Mouse (Mus musculus) forebrain, embryonic 13.5 days (tissue): ENCODE results near the gene 4930453N24Rik. TPM values are rescaled to one million over a fixed set of nuclear protein-coding genes. Genes with fewer than 3 reads are reported as not detected.

Experiments
- ATAC-seq: fragments of 200-750 bp; cut with Nextera tagmentation; 2 replicates; pipeline ENCODE4 v1.8.0; 2017
- H3K27ac ChIP-seq: fragments of 300-500 bp; sonication (generic); 2 replicates; pipeline ENCODE4 v1.5.1; 2015; ENCODE audit warnings: inconsistent platforms, mild to moderate bottlenecking, moderate library complexity
- H3K27me3 ChIP-seq: fragments of 300-500 bp; sonication (generic); 2 replicates; pipeline ENCODE4 v1.6.1; 2015; ENCODE audit warnings: mild to moderate bottlenecking, inconsistent platforms
- H3K36me3 ChIP-seq: fragments of 300-500 bp; sonication (generic); 2 replicates; pipeline ENCODE4 v1.6.1; 2015; ENCODE audit warnings: mild to moderate bottlenecking, inconsistent platforms; ENCODE audit not compliant: poor library complexity, severe bottlenecking
- H3K4me1 ChIP-seq: fragments of 300-500 bp; sonication (generic); 2 replicates; pipeline ENCODE4 v1.6.1; 2015; ENCODE audit warnings: inconsistent platforms
- H3K4me2 ChIP-seq: fragments of 300-500 bp; sonication (generic); 2 replicates; pipeline ENCODE4 v1.6.1; 2015; ENCODE audit warnings: inconsistent platforms, mild to moderate bottlenecking, moderate library complexity
- H3K4me3 ChIP-seq: fragments of 300-500 bp; sonication (generic); 2 replicates; pipeline ENCODE4 v1.5.1; 2015; ENCODE audit warnings: mild to moderate bottlenecking, inconsistent platforms
- H3K9ac ChIP-seq: fragments of 300-500 bp; sonication (generic); 2 replicates; pipeline ENCODE4 v1.6.1; 2015; ENCODE audit warnings: mild to moderate bottlenecking, inconsistent platforms
- H3K9me3 ChIP-seq: fragments of 300-500 bp; sonication (generic); replicated peaks from 2 replicates; pipeline ENCODE4 v1.6.1; 2016; ENCODE audit warnings: inconsistent platforms
- WGBS: fragments of 180-500 bp; shearing (Covaris S2); methylation state at CpG from one replicate; pipeline ENCODE4 v1.1.7; 2015; 5-methylcytosine and 5-hydroxymethylcytosine counted together
- polyA plus RNA-seq: library from polyadenylated mRNA; unstranded; fragments of >200 nt; fragmentation: Nextera tagmentation; extraction: Ambion mirVana; gene quantifications from 2 replicates; pipeline ENCODE4 v1.2.1, GENCODE M21; 2015

The 4930453N24Rik gene
- polyA plus RNA-seq = 24.1 TPM in 2 replicates

GRCm38 (mm10) chr16:64770521-64771430 lies at the start of gene 4930453N24Rik:
Gene 4930453N24Rik, minus strand, starts transcription at chr16:64771161.
- peak within 1 kb of the TSS; percentile 81 for H3K27ac ChIP-seq
- H3K27me3 ChIP-seq = no peaks in the 10 kb centered on the region
- H3K36me3 ChIP-seq = peaks cover 13% of the 10 kb centered on the region
- no peaks in the 10 kb centered on the region for H3K9me3 ChIP-seq
- H3K4me3 ChIP-seq = peak within 1 kb of the TSS; percentile 88
- peak; percentile 97 for ATAC-seq
- H3K4me1 ChIP-seq = peaks cover 17% of the 10 kb centered on the region
- H3K9ac ChIP-seq = peak within 1 kb of the TSS; percentile 85
- H3K4me2 ChIP-seq = peak within 1 kb of the TSS; percentile 62
- WGBS = 2% methylated on average over 71 of the region's 72 CpGs

DNA sequence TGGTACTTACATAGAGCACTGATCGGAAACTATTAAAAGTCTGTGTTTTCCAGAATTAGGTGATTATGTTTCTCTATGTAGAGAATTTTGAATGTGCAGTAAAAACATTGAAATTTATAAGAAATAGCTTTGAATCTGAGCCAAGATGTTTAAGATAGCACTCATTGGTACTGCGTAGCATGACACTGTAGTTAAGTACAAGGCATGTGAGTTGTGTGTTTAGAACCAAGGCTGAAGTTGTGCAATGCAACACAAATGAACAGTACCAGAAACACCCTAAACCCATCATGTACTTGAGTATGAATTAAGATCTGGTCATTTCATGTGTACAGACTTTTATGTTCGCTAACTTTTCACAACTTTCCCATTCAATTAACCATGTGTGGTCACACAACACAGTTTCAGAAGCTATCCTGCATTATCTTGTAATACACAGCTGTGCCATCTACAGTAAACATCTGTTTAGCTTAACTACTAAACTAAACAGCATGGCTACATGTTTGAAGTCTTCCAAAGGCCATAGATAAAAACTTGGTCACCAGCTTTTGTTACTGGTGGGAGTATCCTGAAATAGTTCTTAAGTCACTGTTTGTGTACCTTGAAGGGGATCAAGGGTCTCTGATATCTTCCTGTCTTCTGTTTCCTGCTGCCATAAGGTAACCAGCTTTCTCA lies 46.3 kb upstream of the 4930453N24Rik start:
- no peak for ATAC-seq
- H3K9ac ChIP-seq = no peak overlapping the region
- H3K36me3 ChIP-seq = peaks cover 8% of the 10 kb centered on the region
- 0 out of 2 replicates have a peak, but pooled peaks cover 2% of the 10 kb centered on the region for H3K4me1 ChIP-seq
- no peaks in the 10 kb centered on the region for H3K9me3 ChIP-seq
- 94% methylated on average over 3 of the region's 3 CpGs for WGBS
- no peak overlapping the region for H3K4me2 ChIP-seq
- no peak overlapping the region for H3K27ac ChIP-seq
- no peaks in the 10 kb centered on the region for H3K27me3 ChIP-seq
- H3K4me3 ChIP-seq = no peak overlapping the region

DNA sequence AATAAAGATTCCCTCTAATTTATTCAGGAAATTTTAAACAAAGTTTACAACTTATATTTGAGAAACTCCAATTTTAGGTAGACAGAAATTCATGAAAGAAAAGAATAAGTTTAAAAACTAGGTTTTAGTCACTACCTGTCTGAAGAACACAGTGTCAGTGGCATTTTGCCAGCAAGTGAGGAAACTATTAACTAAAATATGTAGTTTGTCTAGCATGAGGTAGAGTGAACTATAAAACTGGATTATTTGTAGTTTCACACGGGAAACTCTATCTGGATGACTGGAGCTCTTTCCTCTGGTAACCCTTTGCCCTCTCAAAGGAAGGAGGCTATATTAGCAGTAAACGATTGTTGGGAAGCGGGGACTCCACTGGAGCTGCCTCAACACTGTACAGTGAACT lies 32.1 kb upstream of the 4930453N24Rik start:
- WGBS = 92% methylated on average over 3 of the region's 3 CpGs

DNA sequence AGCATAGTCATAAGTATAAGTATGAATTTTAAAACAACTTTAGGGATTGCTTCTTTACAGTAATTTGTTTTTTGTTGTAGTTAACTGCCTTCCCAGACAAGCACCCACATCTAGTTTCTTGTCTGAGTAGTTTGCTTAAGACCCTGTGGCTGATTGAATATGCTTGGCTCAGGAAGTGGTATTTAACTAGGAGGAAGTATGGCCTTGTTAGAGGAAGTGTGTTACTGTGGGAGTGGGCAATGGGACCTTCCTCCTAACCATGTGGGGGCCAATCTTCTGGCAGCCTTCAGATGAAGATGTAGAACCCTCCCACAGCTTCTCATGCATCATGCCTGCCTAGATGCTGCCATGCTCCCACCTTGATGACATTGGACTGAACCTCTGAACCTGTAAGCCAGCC lies 30.7 kb upstream of the 4930453N24Rik start:
- Histone ChIP-seq H3K27ac (no peak overlapping the region), H3K9me3 (no peaks in the 10 kb centered on the region), H3K4me2 (no peak overlapping the region), H3K4me1 (no peaks in the 10 kb centered on the region), H3K4me3 (no peak overlapping the region), H3K27me3 (no peaks in the 10 kb centered on the region), H3K36me3 (peaks cover 17% of the 10 kb centered on the region), H3K9ac (no peak overlapping the region)
- no peak for ATAC-seq

More for the DNA sequence above, 32.1 kb upstream of the 4930453N24Rik start:
- Histone ChIP-seq H3K4me2 (no peak overlapping the region), H3K27me3 (no peaks in the 10 kb centered on the region), H3K9me3 (no peaks in the 10 kb centered on the region), H3K4me3 (no peak overlapping the region), H3K27ac (no peak overlapping the region), H3K36me3 (peaks cover 17% of the 10 kb centered on the region), H3K9ac (no peak overlapping the region), H3K4me1 (no peaks in the 10 kb centered on the region)
- ATAC-seq = no peak

GRCm38 (mm10) chr16:64800393-64800792 lies 29.4 kb upstream of the 4930453N24Rik start:
- 95% methylated on average over 5 of the region's 5 CpGs for WGBS
- H3K4me1 ChIP-seq = no peaks in the 10 kb centered on the region
- no peak overlapping the region for H3K27ac ChIP-seq
- H3K4me3 ChIP-seq = no peak overlapping the region
- H3K27me3 ChIP-seq = no peaks in the 10 kb centered on the region
- H3K36me3 ChIP-seq = peaks cover 11% of the 10 kb centered on the region
- no peak for ATAC-seq
- no peak overlapping the region for H3K9ac ChIP-seq
- no peaks in the 10 kb centered on the region for H3K9me3 ChIP-seq
- no peak overlapping the region for H3K4me2 ChIP-seq

DNA sequence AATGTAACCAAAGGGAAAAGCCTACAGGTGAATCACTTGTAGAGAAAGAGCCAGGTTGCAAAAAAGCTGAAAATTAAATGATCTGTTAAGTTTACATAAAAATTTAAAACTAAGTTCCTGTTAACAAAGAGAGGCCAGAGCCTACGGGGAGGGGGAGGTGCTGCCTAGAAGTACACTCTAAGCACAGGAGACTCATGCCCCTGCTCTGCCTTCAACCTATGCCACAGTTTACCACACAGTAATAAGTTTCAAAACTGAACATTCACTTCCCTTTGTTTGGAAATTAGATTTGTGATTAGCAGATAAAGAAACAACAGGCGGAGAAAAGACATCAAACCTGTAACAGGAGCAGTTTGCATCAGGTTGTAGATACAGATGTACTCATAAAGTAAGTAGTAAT lies 23.8 kb upstream of the 4930453N24Rik start:
- Histone ChIP-seq H3K4me3 (no peak overlapping the region), H3K9ac (no peak overlapping the region), H3K4me1 (no peaks in the 10 kb centered on the region), H3K9me3 (no peaks in the 10 kb centered on the region), H3K27me3 (no peaks in the 10 kb centered on the region), H3K4me2 (no peak overlapping the region), H3K36me3 (no peaks in the 10 kb centered on the region), H3K27ac (no peak overlapping the region)
- WGBS = 89% methylated on average over 2 of the region's 2 CpGs
- no peak for ATAC-seq

GRCm38 (mm10) chr16:64789706-64790105 lies 18.7 kb upstream of the 4930453N24Rik start:
- no peak overlapping the region for H3K9ac ChIP-seq
- no peaks in the 10 kb centered on the region for H3K4me1 ChIP-seq
- H3K36me3 ChIP-seq = peaks cover 17% of the 10 kb centered on the region
- no peak overlapping the region for H3K4me3 ChIP-seq
- no peak overlapping the region for H3K27ac ChIP-seq
- H3K4me2 ChIP-seq = no peak overlapping the region
- WGBS = 94% methylated on average over 3 of the region's 3 CpGs
- no peak for ATAC-seq
- H3K27me3 ChIP-seq = no peaks in the 10 kb centered on the region
- H3K9me3 ChIP-seq = no peaks in the 10 kb centered on the region

GRCm38 (mm10) chr16:64775516-64775915 lies 4.6 kb upstream of the 4930453N24Rik start:
- no peak overlapping the region for H3K4me3 ChIP-seq
- no peak overlapping the region for H3K4me2 ChIP-seq
- no peak for ATAC-seq
- H3K4me1 ChIP-seq = 0 out of 2 replicates have a peak, but pooled peaks cover 4% of the 10 kb centered on the region
- no peak overlapping the region for H3K9ac ChIP-seq
- 0 out of 2 replicates have a peak, but pooled peaks cover 4% of the 10 kb centered on the region for H3K36me3 ChIP-seq
- no peak overlapping the region for H3K27ac ChIP-seq
- no peaks in the 10 kb centered on the region for H3K27me3 ChIP-seq
- H3K9me3 ChIP-seq = no peaks in the 10 kb centered on the region
- WGBS = 76% methylated on average over 1 of the region's 1 CpGs

GRCm38 (mm10) chr16:64771431-64771818 lies 464 bp upstream of the 4930453N24Rik start:
- Histone ChIP-seq H3K27me3 (no peaks in the 10 kb centered on the region), H3K9me3 (no peaks in the 10 kb centered on the region), H3K9ac (no peak overlapping the region), H3K4me1 (peaks cover 17% of the 10 kb centered on the region), H3K4me2 (peak overlapping the region; percentile 62), H3K27ac (no peak overlapping the region), H3K36me3 (peaks cover 7% of the 10 kb centered on the region; the same call in 1 of the 2 replicates), H3K4me3 (peak overlapping the region; percentile 88)
- 0 out of 2 replicates have a peak, but pooled peaks have one; percentile 2 for ATAC-seq
- 94% methylated on average over 2 of the region's 2 CpGs for WGBS

DNA sequence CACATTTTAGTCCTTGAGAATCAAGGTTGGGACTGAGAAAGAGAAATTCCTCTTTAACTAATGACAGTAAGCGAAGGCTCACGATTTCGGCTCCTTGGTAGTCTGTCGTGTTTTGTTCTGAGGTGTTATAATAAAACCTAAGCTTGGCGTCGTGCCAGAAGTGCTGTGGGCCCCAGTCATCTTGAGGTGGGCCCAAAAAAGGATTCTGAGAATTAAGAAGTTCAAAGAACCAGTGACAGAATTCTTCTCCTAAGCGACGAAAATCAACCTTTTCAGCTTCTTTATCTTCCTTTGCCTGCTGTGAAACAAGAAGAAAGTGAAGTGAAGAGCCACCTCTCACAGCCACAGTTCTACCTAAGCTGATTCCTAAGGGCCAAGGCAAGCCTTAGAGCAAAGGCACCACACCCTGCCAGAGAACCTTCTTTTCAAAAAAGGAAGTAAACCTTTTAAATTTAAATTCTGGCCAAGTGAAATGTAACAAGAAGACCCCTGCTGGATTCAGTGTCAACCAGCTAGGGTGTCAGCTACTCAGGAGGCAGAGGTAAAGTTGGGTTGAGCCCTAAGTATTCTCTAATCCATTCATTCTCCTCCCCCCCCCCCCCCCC lies 4.2 kb downstream of the 4930453N24Rik start:
- H3K9me3 ChIP-seq = peaks cover 9% of the 10 kb centered on the region; the same call in 1 of the 2 replicates
- no peak overlapping the region for H3K9ac ChIP-seq
- H3K4me1 ChIP-seq = peaks cover 17% of the 10 kb centered on the region
- H3K4me2 ChIP-seq = no peak overlapping the region
- no peak overlapping the region for H3K27ac ChIP-seq
- peaks cover 43% of the 10 kb centered on the region for H3K36me3 ChIP-seq
- H3K4me3 ChIP-seq = no peak overlapping the region
- WGBS = 89% methylated on average over 8 of the region's 8 CpGs
- H3K27me3 ChIP-seq = no peaks in the 10 kb centered on the region
- ATAC-seq = no peak

DNA sequence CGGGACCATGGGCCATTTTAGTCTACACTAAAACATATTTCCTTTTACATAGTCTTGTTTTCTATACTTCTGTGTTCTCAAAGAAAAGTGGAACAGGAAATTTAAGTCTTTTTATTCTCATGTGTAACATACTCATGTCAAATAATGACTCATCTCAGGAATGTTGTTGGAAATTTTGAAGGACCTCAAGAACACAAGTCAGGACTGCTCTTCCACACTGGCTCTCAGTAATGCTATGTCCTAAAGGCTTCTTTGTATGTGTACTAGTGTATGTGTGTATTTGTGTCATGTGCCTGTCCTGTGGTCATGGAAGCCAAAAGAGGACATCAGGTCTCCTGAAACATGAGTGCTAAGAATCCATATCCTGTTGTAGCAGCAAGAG lies 11.7 kb downstream of the 4930453N24Rik start:
- no peak for ATAC-seq
- Histone ChIP-seq H3K4me3 (no peak overlapping the region), H3K27ac (no peak overlapping the region), H3K4me2 (no peak overlapping the region), H3K9me3 (peaks cover 14% of the 10 kb centered on the region; the same call in 1 of the 2 replicates), H3K36me3 (peaks cover 24% of the 10 kb centered on the region), H3K4me1 (no peaks in the 10 kb centered on the region), H3K27me3 (no peaks in the 10 kb centered on the region), H3K9ac (no peak overlapping the region)
- WGBS = 90% methylated on average over 1 of the region's 1 CpGs
